Mouse (Mus musculus): ENCODE measurements at regions not wholly inside any gene's neighbourhood (a gene's known extent, or its start where the extent isn't known, plus 50 kb on each side); places are given as distances from the start of the nearest gene placed in this dataset.
"Not testable (repeated sequence)": the region's sequence is repeated elsewhere in the genome, so short reads cannot be mapped to it uniquely, and the experiment has no call there.

GRCm38 (mm10) chr4:9724801-9725200 lies 1149.5 kb upstream of the 2610301B20Rik start:
- H3K36me3 ChIP-seq (ENCODE audit: control insufficient read depth, insufficient read depth, low read length); H3K9me3 ChIP-seq (ENCODE audit: control insufficient read depth, low read depth, low read length); H3K4me2 ChIP-seq (replicated peaks; ENCODE audit: low read depth, low read length); H3K4me3 ChIP-seq (ENCODE audit: low read depth, low read length); H3K9ac ChIP-seq (replicated peaks; ENCODE audit: low read depth, low read length); H3K27ac ChIP-seq (ENCODE audit: low read length); H3K4me1 ChIP-seq (ENCODE audit: control insufficient read depth, insufficient read depth, low read length); ATAC-seq (ENCODE audit: insufficient number of reproducible peaks, insufficient read depth, low FRiP score, low read depth); H3K27me3 ChIP-seq (ENCODE audit: control insufficient read depth, insufficient read depth, low read length): not testable (repeated sequence)
- WGBS: 89% methylated on average over 2 of the region's 2 CpGs

DNA sequence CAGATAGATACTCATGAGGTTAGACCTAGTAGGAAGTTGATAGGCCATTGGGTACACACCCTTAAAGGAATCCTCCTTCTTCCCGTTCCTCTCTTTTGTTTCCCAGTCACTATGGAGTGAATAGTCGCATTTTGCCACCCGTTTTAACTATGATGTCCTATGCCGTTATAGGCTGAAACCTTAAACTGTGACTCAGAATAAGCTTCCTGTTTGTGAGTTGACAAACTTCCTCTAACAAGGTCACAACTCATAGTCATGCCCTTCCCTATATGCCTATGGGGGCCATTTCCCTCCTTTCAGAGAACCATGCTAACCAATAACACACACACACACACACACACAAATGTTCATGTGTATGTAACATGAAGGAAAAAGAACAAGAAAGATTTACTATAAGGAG lies 1136.6 kb upstream of the 2610301B20Rik start:
- Histone ChIP-seq H3K36me3 (ENCODE audit: control insufficient read depth, insufficient read depth, low read length) (no peaks in the 10 kb centered on the region), H3K4me2 (replicated peaks; ENCODE audit: low read depth, low read length) (no peak overlapping the region), H3K27ac (ENCODE audit: low read length) (no peak overlapping the region), H3K9ac (replicated peaks; ENCODE audit: low read depth, low read length) (no peak overlapping the region), H3K4me1 (ENCODE audit: control insufficient read depth, insufficient read depth, low read length) (no peaks in the 10 kb centered on the region), H3K27me3 (ENCODE audit: control insufficient read depth, insufficient read depth, low read length) (no peaks in the 10 kb centered on the region), H3K9me3 (ENCODE audit: control insufficient read depth, low read depth, low read length) (no peaks in the 10 kb centered on the region), H3K4me3 (ENCODE audit: low read depth, low read length) (no peak overlapping the region)
- WGBS: 75% methylated on average over 4 of the region's 4 CpGs
- ATAC-seq (ENCODE audit: insufficient number of reproducible peaks, insufficient read depth, low FRiP score, low read depth): no peak

DNA sequence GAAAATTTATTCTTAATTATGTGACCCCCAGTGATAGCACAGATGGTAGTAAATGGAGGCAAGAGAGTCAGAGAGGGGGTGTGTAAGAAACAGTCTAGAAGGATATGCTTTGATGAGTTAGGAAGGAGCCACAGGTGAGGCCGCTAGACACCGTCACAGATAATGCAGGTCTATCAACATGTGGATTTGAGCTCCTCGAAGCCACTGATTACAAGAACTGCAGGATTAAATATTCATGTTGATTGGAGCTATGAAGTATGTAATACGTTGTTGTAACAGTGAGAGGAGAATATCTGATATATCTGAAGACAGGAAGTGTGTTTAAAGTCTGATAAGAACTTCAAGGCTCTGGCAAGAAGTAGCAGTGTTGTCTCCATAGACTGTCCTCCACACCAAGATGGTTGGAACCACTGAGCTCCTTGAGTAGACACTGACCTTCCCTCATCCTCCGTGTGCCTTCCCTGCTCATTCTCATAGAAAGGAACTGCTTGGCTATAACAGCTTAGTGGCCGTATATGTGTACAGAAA lies 1126.8 kb upstream of the 2610301B20Rik start:
- Histone ChIP-seq H3K4me2 (replicated peaks; ENCODE audit: low read depth, low read length) (no peak overlapping the region), H3K27ac (ENCODE audit: low read length) (no peak overlapping the region), H3K36me3 (ENCODE audit: control insufficient read depth, insufficient read depth, low read length) (no peaks in the 10 kb centered on the region), H3K4me1 (ENCODE audit: control insufficient read depth, insufficient read depth, low read length) (no peaks in the 10 kb centered on the region), H3K9ac (replicated peaks; ENCODE audit: low read depth, low read length) (no peak overlapping the region), H3K4me3 (ENCODE audit: low read depth, low read length) (no peak overlapping the region), H3K27me3 (ENCODE audit: control insufficient read depth, insufficient read depth, low read length) (no peaks in the 10 kb centered on the region), H3K9me3 (ENCODE audit: control insufficient read depth, low read depth, low read length) (no peaks in the 10 kb centered on the region)
- ATAC-seq (ENCODE audit: insufficient number of reproducible peaks, insufficient read depth, low FRiP score, low read depth): no peak
- 87% methylated on average over 6 of the region's 6 CpGs for WGBS

DNA sequence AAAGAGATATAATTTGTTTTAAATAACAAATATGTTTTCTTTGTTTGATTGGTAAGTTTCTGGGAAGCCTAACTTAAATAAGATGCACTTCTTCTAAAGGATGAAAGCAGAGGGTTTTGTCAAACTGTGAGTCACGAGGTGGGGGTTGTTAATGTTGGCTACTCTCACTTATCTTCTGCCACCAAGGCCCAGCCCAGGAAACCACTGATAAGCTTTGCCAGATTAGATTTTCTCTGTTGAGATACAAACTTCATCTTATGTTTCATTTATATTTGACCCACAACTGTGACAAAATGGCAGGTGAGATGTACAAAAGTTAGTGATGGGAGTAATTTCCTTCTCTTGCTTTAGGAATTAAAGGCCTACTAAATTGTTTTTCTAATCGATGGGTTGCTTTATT lies 1126.2 kb upstream of the 2610301B20Rik start:
- H3K4me3 ChIP-seq (ENCODE audit: low read depth, low read length): no peak overlapping the region
- H3K4me1 ChIP-seq (ENCODE audit: control insufficient read depth, insufficient read depth, low read length): no peaks in the 10 kb centered on the region
- H3K9ac ChIP-seq (replicated peaks; ENCODE audit: low read depth, low read length): no peak overlapping the region
- H3K36me3 ChIP-seq (ENCODE audit: control insufficient read depth, insufficient read depth, low read length): no peaks in the 10 kb centered on the region
- H3K4me2 ChIP-seq (replicated peaks; ENCODE audit: low read depth, low read length): no peak overlapping the region
- H3K27ac ChIP-seq (ENCODE audit: low read length): no peak overlapping the region
- H3K9me3 ChIP-seq (ENCODE audit: control insufficient read depth, low read depth, low read length): no peaks in the 10 kb centered on the region
- no peak for ATAC-seq (ENCODE audit: insufficient number of reproducible peaks, insufficient read depth, low FRiP score, low read depth)
- 63% methylated on average over 2 of the region's 2 CpGs for WGBS
- no peaks in the 10 kb centered on the region for H3K27me3 ChIP-seq (ENCODE audit: control insufficient read depth, insufficient read depth, low read length)

GRCm38 (mm10) chr4:9749877-9750276 lies 1124.4 kb upstream of the 2610301B20Rik start:
- Histone ChIP-seq H3K4me1 (ENCODE audit: control insufficient read depth, insufficient read depth, low read length) (no peaks in the 10 kb centered on the region), H3K27ac (ENCODE audit: low read length) (no peak overlapping the region), H3K9me3 (ENCODE audit: control insufficient read depth, low read depth, low read length) (no peaks in the 10 kb centered on the region), H3K9ac (replicated peaks; ENCODE audit: low read depth, low read length) (no peak overlapping the region), H3K36me3 (ENCODE audit: control insufficient read depth, insufficient read depth, low read length) (no peaks in the 10 kb centered on the region), H3K27me3 (ENCODE audit: control insufficient read depth, insufficient read depth, low read length) (no peaks in the 10 kb centered on the region), H3K4me2 (replicated peaks; ENCODE audit: low read depth, low read length) (no peak overlapping the region), H3K4me3 (ENCODE audit: low read depth, low read length) (no peak overlapping the region)
- 91% methylated on average over 3 of the region's 3 CpGs for WGBS
- no peak for ATAC-seq (ENCODE audit: insufficient number of reproducible peaks, insufficient read depth, low FRiP score, low read depth)

GRCm38 (mm10) chr4:9750404-9750803 lies 1123.9 kb upstream of the 2610301B20Rik start:
- Histone ChIP-seq H3K4me3 (ENCODE audit: low read depth, low read length) (no peak overlapping the region), H3K27ac (ENCODE audit: low read length) (no peak overlapping the region), H3K27me3 (ENCODE audit: control insufficient read depth, insufficient read depth, low read length) (no peaks in the 10 kb centered on the region), H3K4me2 (replicated peaks; ENCODE audit: low read depth, low read length) (no peak overlapping the region), H3K9me3 (ENCODE audit: control insufficient read depth, low read depth, low read length) (no peaks in the 10 kb centered on the region), H3K4me1 (ENCODE audit: control insufficient read depth, insufficient read depth, low read length) (no peaks in the 10 kb centered on the region), H3K36me3 (ENCODE audit: control insufficient read depth, insufficient read depth, low read length) (no peaks in the 10 kb centered on the region), H3K9ac (replicated peaks; ENCODE audit: low read depth, low read length) (no peak overlapping the region)
- 77% methylated on average over 4 of the region's 4 CpGs for WGBS
- ATAC-seq (ENCODE audit: insufficient number of reproducible peaks, insufficient read depth, low FRiP score, low read depth): no peak

GRCm38 (mm10) chr4:9763321-9763720 lies 1111.0 kb upstream of the 2610301B20Rik start:
- H3K36me3 ChIP-seq (ENCODE audit: control insufficient read depth, insufficient read depth, low read length): no peaks in the 10 kb centered on the region
- H3K9me3 ChIP-seq (ENCODE audit: control insufficient read depth, low read depth, low read length): no peaks in the 10 kb centered on the region
- no peak for ATAC-seq (ENCODE audit: insufficient number of reproducible peaks, insufficient read depth, low FRiP score, low read depth)
- H3K9ac ChIP-seq (replicated peaks; ENCODE audit: low read depth, low read length): no peak overlapping the region
- no peak overlapping the region for H3K4me3 ChIP-seq (ENCODE audit: low read depth, low read length)
- no peaks in the 10 kb centered on the region for H3K4me1 ChIP-seq (ENCODE audit: control insufficient read depth, insufficient read depth, low read length)
- H3K4me2 ChIP-seq (replicated peaks; ENCODE audit: low read depth, low read length): no peak overlapping the region
- no peaks in the 10 kb centered on the region for H3K27me3 ChIP-seq (ENCODE audit: control insufficient read depth, insufficient read depth, low read length)
- 76% methylated on average over 1 of the region's 1 CpGs for WGBS
- no peak overlapping the region for H3K27ac ChIP-seq (ENCODE audit: low read length)

GRCm38 (mm10) chr4:9769633-9770205 lies 1104.6 kb upstream of the 2610301B20Rik start:
- no peak overlapping the region for H3K9ac ChIP-seq (replicated peaks; ENCODE audit: low read depth, low read length)
- peak overlapping the region; percentile 57 for H3K4me2 ChIP-seq (replicated peaks; ENCODE audit: low read depth, low read length)
- H3K27ac ChIP-seq (ENCODE audit: low read length): no peak overlapping the region
- H3K4me3 ChIP-seq (ENCODE audit: low read depth, low read length): peak overlapping the region; percentile 37
- no peak for ATAC-seq (ENCODE audit: insufficient number of reproducible peaks, insufficient read depth, low FRiP score, low read depth)
- no peaks in the 10 kb centered on the region for H3K27me3 ChIP-seq (ENCODE audit: control insufficient read depth, insufficient read depth, low read length)
- H3K36me3 ChIP-seq (ENCODE audit: control insufficient read depth, insufficient read depth, low read length): no peaks in the 10 kb centered on the region
- H3K9me3 ChIP-seq (ENCODE audit: control insufficient read depth, low read depth, low read length): no peaks in the 10 kb centered on the region
- H3K4me1 ChIP-seq (ENCODE audit: control insufficient read depth, insufficient read depth, low read length): no peaks in the 10 kb centered on the region
- 59% methylated on average over 9 of the region's 9 CpGs for WGBS
